Mouse (Mus musculus) layer of hippocampus, postnatal 14 days (tissue): ENCODE data around the gene Osbpl5. TPM values are rescaled to one million over a fixed set of nuclear protein-coding genes. Genes with fewer than 3 reads are reported as not detected.
"Not testable (repeated sequence)": the region's sequence is repeated elsewhere in the genome, so short reads cannot be mapped to it uniquely, and the experiment has no call there.

Experiments
- DNase-seq, 2 experiments: peaks; one replicate each; pipeline ENCODE4 v3.0.0; 2021 to 2022; ENCODE audit warnings: low spot score in 2 of 2, mixed read lengths in 1 of 2
- microRNA-seq, 2 experiments: library from miRNA; unstranded; fragments of <30 nt; microRNA quantifications; one replicate each; pipeline ENCODE4 v1.2.0; 2021
- total RNA-seq, 2 experiments: library from RNA; stranded (reverse); gene quantifications; 2 replicates each; pipeline ENCODE4 v1.2.3; 2021

The Osbpl5 gene
- total RNA-seq, 2 experiments from 2014 or later, result 36.3 to 40.9 TPM

- peak; percentile 70 to 76 for DNase-seq
These were observed 107.6 kb downstream of the Osbpl5 start, which contains the start of gene Tnfrsf22 for GRCm38 (mm10) chr7:143649034-143649768. Tnfrsf22 (minus strand) TSS chr7:143649661.

DNA sequence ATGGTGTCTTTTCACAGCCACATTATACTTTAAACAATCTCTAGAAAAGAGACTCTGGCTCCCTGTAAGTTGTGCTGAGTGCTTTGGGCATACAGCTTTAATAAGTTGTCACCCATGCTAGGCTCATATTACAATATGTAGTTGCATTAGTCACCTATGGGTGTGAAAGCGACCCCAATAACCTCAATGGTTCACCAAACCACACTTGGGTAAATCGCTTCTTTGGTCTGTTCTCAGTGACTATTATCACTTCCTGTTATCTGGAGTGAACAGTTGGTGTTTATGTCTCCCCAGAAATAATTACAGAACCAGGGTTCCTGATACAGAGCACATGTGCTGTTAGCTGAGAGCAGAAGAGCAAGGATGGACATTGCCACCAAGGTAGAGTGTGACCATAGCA lies 112.8 kb downstream of the Osbpl5 start:
- DNase-seq, result not testable (repeated sequence)

Small RNA genes lying within 50 kb of the gene (microRNA-seq; reads per million reads assigned to microRNA genes)
- gene Gm22064, result 0 reads per million in 2 experiments

Other genes with a start within 250 kb of the Osbpl5 start
- 100 to 1,000 TPM; 130 to 138 TPM for gene Nap1l4, start 207.9 kb downstream of the Osbpl5 start, total RNA-seq
- 10 to 100 TPM; 53.8 to 62.8 TPM for gene Cars, start 156.9 kb downstream of the Osbpl5 start, total RNA-seq
- under 1 TPM; 0.12 to 0.23 TPM for gene Tnfrsf26, start 128.3 kb downstream of the Osbpl5 start, total RNA-seq
- gene Tnfrsf22, start 107.3 kb downstream of the Osbpl5 start, total RNA-seq, result 1 to 10 TPM; 2.1 to 2.9 TPM
- 1 to 10 TPM; 1.3 to 1.6 TPM for gene Tnfrsf23, start 71.1 kb downstream of the Osbpl5 start, total RNA-seq
- not detected for gene Mrgprg, start 10.0 kb upstream of the Osbpl5 start, total RNA-seq
- gene Mrgpre, start 27.5 kb upstream of the Osbpl5 start, total RNA-seq, result 1 to 10 TPM; 5.5 to 6.1 TPM
- gene Nadsyn1, start 65.9 kb upstream of the Osbpl5 start, total RNA-seq, result 1 to 10 TPM; 5.7 to 6.3 TPM
- gene Dhcr7, start 66.2 kb upstream of the Osbpl5 start, total RNA-seq, result 10 to 100 TPM; 66.2 to 69.8 TPM
- gene Gm498, start 109.9 kb upstream of the Osbpl5 start, total RNA-seq, result not detected
- 100 to 1,000 TPM; 133 to 146 TPM for gene Shank2, start 244.9 kb upstream of the Osbpl5 start, total RNA-seq